Comparison of ENCODE assay signal across 1 mouse cellular context in genomic region chr5:137526192-137526936, GRCm38 (mm10).
TF ChIP-seq lines count a peak whose summit lies in the region.

No protein-coding gene starts in this region.

TF ChIP-seq in myocyte, 11 proteins besides CTCF, POLR2A, EP300 and RAD21:
- TF ChIP-seq E2F4 (IDR thresholded peaks at IDR 0.05; ENCODE audit: insufficient read depth) (no peak), POLR2AphosphoS2 (IDR thresholded peaks at IDR 0.05; ENCODE audit: insufficient read length, low read depth) (peak; percentile 18)
